Mouse (Mus musculus) kidney, postnatal 4 days (tissue): ENCODE measurements at regions not wholly inside any gene's neighbourhood (a gene's known extent, or its start where the extent isn't known, plus 50 kb on each side); places are given as distances from the start of the nearest gene placed in this dataset.

ENCODE experiments used
- DNase-seq, 2 experiments: peaks; one replicate each; pipeline ENCODE4 v3.0.0; 2021; ENCODE audit warnings: mixed read lengths in 2 of 2

- DNase-seq, result no peak
These were observed 62.5 kb upstream of the Lrch2 start for GRCm38 (mm10) chrX:147616374-147616773.

- DNase-seq, result peak; percentile 24 to 41
These were observed 54.8 kb upstream of the Lrch2 start for GRCm38 (mm10) chrX:147608660-147609059.
